Mouse (Mus musculus) cerebellum, adult 11 months (tissue): Measurements from ENCODE around the gene Pcif1.
A peak's percentile ranks its signal among the peaks of the same experiment; 100 is the strongest.
"Not testable (repeated sequence)": the region's sequence is repeated elsewhere in the genome, so short reads cannot be mapped to it uniquely, and the experiment has no call there.

Experiments
- DNase-seq: peaks from one replicate; pipeline ENCODE4 v3.0.0; 2022

Pcif1 gene

DNA sequence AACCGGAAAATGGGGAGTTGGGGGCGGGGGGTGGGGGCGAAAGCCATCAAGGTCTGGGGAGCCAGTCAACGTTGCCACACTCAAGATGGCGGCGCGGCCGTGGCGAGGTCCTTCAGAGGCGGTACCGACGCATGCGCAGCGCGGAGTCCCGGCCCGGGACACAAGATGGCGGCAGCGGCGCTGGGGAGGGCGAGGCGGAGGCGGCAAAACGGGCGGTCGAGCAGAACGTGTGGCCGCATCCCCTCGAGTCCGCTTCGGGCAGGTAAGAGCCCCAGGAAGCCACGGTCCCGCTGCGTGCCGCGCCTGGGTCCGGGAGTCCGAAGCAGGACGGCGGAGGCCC is at the start of gene Pcif1:
Gene Pcif1, plus strand, starts transcription at position 77 of the 340 bp plus-strand sequence.
- DNase-seq, result peak; percentile 94

GRCm38 (mm10) chr2:164831029-164831428 is 48.1 kb upstream of the Pcif1 start:
- no peak for DNase-seq

DNA sequence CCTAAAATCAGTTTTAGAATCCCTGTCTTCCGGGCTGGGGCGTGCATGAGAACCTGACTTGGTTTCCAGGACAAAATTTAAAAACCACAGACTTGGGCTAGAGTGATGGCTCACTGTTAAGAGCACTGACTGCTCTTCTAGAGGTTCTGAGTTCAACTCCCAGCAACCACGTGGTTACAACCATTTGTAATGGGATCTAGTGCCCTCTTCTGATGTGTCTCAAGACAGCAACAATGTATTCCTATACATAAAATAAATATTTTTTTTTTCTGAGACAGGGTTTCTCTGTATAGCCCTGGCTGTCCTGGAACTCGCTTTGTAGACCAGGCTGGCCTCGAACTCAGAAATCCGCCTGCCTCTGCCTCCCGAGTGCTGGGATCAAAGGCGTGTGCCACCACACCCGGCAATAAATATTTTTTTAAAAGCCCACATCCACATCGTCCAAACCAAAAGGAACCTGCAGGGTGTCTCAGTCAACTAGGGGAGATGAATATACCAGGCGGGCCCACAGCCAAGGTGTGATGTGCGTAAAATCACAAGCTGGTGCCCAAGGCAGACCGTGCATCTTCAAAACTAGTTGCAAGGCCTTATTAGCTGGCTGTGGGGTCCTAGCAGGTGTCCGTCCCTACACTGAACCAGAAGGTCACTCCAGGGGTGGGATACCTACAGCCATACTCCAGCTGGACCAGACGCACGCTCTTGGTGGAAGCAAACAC is 46.9 kb upstream of the Pcif1 start:
- DNase-seq, result peak; percentile 40

DNA sequence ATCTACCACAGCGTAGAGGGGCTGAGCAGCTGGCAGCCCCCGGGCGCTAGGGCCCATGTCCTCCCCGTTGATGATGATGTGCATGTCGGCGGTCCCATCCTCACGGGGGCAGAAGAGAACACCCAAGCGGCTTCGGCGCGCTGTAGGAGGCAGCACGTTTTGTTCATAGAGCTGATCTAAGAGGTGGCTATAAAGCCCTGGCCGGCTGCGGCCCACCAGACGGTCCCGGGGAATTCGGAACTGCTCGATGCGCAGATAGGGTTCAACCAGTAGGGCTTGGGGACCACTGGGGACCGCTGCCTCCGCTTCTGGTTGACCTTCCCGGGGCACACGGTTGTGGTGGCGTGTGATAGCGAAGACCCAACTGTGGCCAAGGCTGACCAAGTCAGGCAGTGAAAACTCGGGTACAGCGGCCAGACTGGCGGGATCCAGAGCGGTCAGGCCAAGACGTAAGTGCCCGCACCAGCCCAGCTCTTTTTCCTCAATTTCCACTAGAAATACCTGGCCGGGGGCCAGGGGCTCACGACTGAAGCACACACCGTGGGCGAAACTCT is 46.3 kb upstream of the Pcif1 start, which contains the start of gene Ctsa:
Gene Ctsa, plus strand, starts transcription at position 126 of the 554 bp plus-strand sequence.
- peak; percentile 71 for DNase-seq

GRCm38 (mm10) chr2:164833314-164833959 is 45.7 kb upstream of the Pcif1 start, which contains the start of gene Neurl2:
TSS of gene Neurl2 (minus strand) at chr2:164833456.
- peak; percentile 86 for DNase-seq

DNA sequence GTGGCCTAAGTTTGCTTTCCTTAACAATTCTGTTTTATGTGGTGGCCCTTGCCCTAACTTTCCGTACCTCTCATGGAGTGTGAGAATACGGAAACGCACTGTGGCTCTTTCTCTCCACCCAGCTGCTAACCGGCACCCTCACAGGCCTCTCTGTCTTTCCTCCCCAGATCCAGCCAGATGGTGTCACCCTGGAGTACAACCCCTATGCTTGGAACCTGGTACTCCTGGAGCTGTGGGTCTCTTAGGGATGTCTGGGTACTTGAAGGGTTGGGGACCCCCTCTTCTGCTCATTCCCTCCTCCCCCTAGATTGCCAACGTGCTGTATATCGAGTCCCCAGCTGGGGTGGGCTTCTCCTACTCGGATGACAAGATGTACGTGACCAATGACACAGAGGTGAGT is 44.6 kb upstream of the Pcif1 start:
- no peak for DNase-seq

- no peak for DNase-seq
These were observed 43.9 kb upstream of the Pcif1 start for GRCm38 (mm10) chr2:164835164-164835563.

DNA sequence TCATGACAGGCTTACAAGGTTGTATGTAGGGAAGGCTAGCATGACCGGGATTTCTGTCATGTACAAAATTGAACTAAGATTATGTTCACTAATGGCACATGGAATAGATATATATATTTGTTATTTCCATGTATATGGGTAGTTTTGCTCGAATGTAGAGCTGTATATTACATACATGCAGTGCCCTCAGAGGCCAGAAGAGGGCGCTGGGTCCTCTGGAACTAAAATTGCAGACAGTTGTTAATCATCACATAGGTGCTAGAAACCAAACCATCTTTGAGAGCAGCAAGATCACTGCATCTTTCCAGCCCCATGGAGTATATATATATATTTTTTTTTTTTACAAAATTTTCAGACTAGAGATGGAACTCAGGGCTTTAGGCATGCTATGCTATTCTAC is 33.3 kb upstream of the Pcif1 start:
- no peak for DNase-seq

- DNase-seq, result no peak
These were observed 29.0 kb upstream of the Pcif1 start for GRCm38 (mm10) chr2:164850061-164850460.

GRCm38 (mm10) chr2:164855572-164855971 is 23.5 kb upstream of the Pcif1 start:
- DNase-seq, result not testable (repeated sequence)

DNA sequence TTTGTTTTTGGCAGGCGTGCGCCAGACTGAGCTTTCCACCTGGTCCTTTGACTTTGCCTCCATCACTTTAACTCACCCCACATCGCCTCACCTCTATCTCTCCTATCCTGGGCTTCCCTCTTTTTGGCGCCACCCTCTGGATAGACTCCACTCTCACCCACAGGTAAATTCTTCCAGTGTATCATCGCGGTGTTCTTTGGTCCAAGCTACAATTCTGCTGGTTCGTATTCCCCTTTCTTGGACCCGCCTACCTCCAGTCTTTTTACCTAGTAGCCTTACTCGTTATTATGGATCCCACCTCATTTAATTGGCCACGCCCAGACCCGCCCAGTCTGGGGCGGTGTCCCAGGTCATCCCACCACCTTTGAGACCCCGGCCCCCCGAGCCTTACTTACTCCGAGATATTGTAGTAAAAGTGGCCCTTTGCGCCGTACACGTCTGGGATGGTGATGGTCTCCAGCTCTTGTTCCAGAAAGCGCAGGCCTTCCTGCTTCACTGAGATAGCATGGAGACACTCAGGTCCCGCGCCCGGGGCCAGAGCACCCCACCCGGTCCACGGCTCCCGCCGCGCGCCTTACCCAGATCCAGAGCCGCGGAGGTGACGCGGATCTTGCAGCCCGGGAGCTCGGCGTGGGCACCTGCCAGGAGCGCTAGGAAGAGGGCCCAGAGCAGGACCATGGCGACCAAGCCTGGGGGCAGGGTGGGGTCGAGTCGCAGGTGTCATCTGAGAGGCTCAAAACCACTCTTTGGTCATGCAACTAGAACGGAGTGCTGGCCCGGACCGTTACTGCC is 22.6 kb upstream of the Pcif1 start:
- DNase-seq, result no peak

DNA sequence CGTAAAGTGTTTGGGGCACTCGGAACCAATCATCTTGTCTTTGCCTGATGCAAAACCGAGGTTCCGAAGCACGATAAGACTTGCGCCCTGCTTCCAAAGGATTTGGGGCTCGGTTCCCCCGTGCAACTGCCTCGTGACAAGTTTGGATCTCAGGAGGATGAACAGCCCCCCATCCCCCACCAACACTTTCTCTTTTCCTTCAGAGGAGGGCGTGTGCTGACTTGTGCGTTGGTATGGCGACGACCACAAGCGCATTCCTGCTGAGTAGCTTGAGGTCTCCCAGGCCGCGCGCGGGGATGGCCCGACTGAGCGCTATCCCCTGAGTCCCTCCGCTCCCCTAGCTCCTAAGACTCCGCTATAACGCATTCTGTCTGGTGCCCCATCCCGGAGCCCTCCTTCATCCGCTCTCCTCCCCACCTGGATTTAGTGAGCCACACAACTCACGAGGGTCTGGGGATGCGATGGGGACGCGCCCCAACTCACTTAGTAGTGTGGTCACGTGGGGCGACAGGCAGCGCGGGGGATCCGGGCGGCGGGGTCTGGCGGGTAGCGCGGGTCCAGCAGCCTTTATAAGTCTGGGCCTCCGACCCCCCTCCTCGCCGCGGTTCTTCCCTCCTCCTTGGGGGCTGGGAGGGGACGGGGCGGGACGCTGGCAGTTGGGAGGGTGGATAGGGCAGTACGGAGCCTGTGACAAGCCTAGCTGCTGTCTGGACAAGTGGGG is 21.8 kb upstream of the Pcif1 start, which contains the start of gene Pltp:
Gene Pltp, minus strand, starts transcription at position 611 of the 721 bp plus-strand sequence.
- DNase-seq, result no peak

- no peak for DNase-seq
These were observed 21.1 kb upstream of the Pcif1 start for GRCm38 (mm10) chr2:164857842-164858553.

- no peak for DNase-seq
These were observed 19.9 kb upstream of the Pcif1 start for GRCm38 (mm10) chr2:164859155-164859554.

DNA sequence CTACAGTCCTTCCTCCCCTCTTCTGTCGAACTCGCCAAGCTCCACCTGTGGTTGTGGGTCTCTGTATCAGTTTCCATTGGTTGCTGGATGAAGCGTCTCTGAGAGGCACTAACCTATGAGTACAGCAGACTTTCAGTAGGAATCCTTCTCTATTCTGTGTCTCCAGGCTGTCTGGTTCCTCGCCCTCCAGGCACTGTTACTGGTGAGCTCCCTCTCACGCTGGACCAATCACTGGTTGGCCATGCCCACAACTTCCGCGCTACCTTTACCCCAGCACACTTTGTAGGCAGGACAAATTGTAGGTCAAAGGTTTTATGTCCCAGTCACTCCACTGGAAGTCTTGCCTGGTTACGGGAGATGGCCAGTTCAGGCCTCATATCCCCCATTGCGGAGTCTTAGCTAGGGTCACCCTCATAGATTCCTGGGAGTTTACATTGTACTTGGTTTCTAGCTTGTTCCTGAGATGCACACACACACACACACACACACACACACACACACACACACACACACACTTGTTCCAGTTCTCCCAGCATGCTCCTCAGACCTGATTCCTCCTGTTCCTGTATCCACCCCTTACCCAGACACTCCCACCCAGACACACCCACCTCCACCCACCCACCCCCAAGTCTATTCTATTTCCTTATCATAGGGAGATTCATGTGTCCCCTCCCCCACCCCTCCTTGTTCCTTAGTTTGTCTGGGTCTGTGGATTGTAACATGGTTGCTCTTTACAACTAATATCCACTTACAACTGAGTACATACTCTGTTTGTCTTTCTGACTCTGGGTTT is 19.3 kb upstream of the Pcif1 start:
- DNase-seq, result no peak

- no peak for DNase-seq
These were observed 18.0 kb upstream of the Pcif1 start for GRCm38 (mm10) chr2:164861094-164861493.

GRCm38 (mm10) chr2:164862179-164862861 is 16.8 kb upstream of the Pcif1 start:
- no peak for DNase-seq

DNA sequence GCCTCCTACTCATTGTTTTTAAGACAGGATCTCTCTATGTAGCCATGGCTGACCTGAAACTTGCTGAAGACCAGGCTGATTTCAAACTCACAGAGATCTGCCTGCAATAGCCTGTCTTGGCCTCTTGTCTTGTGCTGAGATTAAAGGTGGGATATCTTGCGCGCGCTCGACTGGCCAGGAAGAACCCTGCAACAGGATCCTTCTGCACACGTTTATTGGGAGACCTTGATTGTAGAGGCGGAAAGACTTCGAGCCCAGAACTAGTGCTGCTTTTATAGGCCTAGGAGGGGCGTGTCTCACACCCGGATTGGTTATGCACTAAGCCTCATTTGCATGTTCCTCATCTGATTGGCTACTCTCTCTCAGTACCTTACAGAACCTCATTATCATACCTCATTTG is 15.7 kb upstream of the Pcif1 start:
- not testable (repeated sequence) for DNase-seq

GRCm38 (mm10) chr2:164864593-164864992 is 14.5 kb upstream of the Pcif1 start:
- DNase-seq, result no peak
